Mouse (Mus musculus) frontal cortex, postnatal 36 days (tissue): Measurements from ENCODE around the gene Suv39h1.
A peak's percentile ranks its signal among the peaks of the same experiment; 100 is the strongest.
"Not testable (repeated sequence)": the region's sequence is repeated elsewhere in the genome, so short reads cannot be mapped to it uniquely, and the experiment has no call there.

ENCODE experiments used
- DNase-seq, 2 experiments: peaks; one replicate each; pipeline ENCODE4 v3.0.0; 2022; ENCODE audit warnings: low spot score in 2 of 2

The Suv39h1 gene

DNA sequence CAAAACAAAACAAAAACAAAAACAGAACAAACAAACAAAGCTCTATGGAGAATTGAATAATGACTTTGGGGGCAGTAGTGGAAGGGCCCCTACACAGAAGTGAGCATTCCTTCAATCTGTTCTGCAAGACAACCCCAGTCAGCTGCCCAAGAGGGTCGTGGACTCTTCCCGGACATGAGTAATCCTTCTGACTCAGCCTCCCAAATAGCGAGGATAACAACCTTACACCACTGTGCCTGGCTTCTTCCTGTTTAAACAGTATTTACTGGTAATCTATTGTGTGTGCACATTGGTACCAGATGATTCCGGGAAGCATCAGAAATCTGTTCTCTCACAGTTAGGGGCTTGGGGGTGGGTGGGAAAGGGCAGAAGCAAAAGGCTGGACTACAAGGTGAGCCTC, 47.7 kb downstream of the Suv39h1 start:
- DNase-seq = no peak

DNA sequence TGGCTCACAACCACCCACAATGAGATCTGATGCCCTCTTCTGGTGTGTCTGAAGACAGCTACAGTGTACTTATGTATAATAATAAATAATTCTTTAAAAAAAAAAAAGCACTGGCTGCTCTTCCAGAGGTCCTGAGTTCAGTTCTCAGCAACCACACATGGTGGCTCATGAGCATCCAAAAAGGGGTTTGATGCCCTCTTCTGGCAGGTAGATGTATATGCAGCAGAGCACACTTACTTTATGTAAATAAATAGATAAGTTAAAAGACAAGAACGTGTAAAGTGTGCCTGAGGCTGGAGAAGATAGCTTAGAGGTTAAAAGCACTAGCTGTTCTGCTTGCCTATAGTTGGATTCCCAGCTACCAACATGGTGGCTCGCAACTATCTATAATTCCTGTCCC, 49.8 kb downstream of the Suv39h1 start:
- no peak for DNase-seq

DNA sequence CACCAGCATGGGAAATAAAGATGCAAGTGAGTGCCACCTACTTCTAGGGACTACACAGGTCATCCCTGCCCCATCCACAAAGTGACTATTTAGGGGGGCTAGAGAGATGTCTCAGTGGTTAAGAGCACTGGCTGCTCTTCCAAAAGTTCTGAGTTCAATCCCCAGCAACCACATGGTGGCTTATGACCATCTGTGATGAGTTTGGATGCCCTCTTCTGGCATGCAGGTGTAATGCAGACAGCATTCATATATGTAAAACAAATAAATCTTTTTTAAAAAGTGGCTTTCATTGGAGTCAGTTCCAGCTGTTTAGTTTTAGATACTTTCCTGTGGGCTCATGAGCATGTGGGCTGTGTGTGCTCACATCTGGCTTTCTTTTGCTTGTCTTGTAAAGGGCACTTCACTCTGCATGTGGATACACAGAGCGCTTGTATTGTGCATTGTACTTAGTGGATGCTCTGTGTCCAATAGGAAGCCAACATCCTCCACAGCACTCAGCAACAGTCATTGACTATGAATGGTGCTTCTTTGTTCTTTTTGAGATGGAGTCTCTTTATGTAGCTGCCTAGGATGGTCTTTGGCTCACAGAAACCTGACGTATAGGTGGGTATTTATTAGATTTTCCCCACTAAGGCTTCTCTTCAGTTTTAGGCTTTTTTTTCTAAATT, 54.3 kb downstream of the Suv39h1 start:
- peak in 1 of 2 experiments; percentile 1 for DNase-seq

GRCm38 (mm10) chrX:8018286-8018685, 56.3 kb downstream of the Suv39h1 start, which contains the start of gene Glod5:
Gene Glod5 (minus strand): TSS chrX:8018492.
- no peak for DNase-seq

- peak; percentile 4 for DNase-seq
Observed at GRCm38 (mm10) chrX:8017142-8017541, 57.4 kb downstream of the Suv39h1 start.

DNA sequence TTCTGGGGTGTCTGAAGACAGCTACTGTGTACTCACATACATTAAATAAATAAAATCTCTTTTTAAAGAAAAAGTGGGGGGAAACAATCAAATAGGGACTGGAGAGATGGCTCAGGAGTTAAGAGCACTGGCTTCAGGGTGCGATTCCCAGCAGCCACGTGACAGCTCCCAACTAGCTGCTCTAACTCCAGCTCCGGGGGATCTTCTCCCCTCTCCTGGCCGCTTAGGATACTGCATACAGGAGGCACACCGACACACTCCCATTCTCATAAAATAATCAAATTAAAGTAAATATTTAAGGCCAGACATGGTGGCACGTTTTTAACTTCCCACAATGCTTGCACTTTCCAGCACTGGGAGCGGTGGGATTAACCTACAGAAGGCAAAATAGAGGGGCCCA, 58.9 kb downstream of the Suv39h1 start:
- DNase-seq = not testable (repeated sequence)

GRCm38 (mm10) chrX:8013569-8014314, 60.8 kb downstream of the Suv39h1 start:
- DNase-seq = no peak

- DNase-seq = no peak
Observed at GRCm38 (mm10) chrX:8013157-8013556, 61.4 kb downstream of the Suv39h1 start.
